Mouse (Mus musculus) C2C12 (cell line): ENCODE data around the gene Hsf4.

Experiments
- CEBPB ChIP-seq: IDR thresholded peaks from one replicate; pipeline ENCODE4 v1.6.1; 2011; ENCODE audit warnings: low read depth, mild to moderate bottlenecking, control low read depth, moderate library complexity
- CTCF ChIP-seq: IDR thresholded peaks from one replicate; pipeline ENCODE4 v1.5.1; 2011; ENCODE audit not compliant: control insufficient read depth, insufficient read depth, insufficient read length
- FOSL1 ChIP-seq: IDR thresholded peaks from one replicate; pipeline ENCODE4 v1.8.0; 2011; ENCODE audit warnings: mild to moderate bottlenecking, low read length; ENCODE audit not compliant: poor library complexity, insufficient read depth, severe bottlenecking
- MAX ChIP-seq: IDR thresholded peaks from one replicate; pipeline ENCODE4 v1.6.1; 2011; ENCODE audit warnings: mild to moderate bottlenecking, control low read depth
- MYOD1 ChIP-seq: IDR thresholded peaks from one replicate; pipeline ENCODE4 v1.6.1; 2011; ENCODE audit warnings: low read depth; ENCODE audit not compliant: control insufficient read depth, insufficient read length
- USF1 ChIP-seq: IDR thresholded peaks from one replicate; pipeline ENCODE4 v1.6.1; 2011; ENCODE audit warnings: low read depth, mild to moderate bottlenecking, control low read depth, moderate library complexity

DNA sequence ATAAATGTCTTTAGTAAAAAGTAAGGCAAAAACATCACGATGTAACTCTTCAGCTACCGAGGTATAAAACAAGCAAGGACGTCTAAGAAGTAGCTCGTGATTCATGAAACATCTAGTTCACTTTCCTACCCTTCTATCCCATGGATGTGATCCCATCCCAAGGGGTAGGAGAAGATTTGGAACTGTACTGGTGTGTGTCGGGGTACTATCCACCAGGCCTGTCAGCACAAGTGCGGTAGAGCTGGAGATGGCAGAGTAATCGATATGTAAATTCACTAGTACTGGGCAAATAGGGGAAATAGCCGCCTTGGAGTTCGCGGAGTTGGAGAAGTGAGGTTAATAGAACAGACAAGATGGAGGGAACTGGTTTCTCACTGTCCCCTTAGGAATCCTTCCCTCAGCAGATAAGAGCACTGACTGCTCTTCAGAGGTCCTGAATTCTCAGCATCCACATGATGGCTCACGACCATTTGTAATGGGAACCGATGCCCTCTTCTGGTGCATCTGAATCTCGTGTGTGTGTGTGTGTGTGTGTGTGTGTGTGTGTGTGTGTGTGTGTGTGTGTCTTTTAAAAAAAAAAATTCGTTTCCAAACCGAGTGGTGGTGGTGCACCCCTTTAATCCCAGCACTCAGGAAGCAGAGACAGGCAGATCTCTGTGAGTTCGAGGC is 6.2 kb upstream of the Hsf4 start:
- TF ChIP-seq CTCF: no peak
- TF ChIP-seq MAX: no peak
- TF ChIP-seq USF1: no peak
- no peak for TF ChIP-seq CEBPB
- TF ChIP-seq FOSL1: no peak
- TF ChIP-seq MYOD1: no peak
